Mouse (Mus musculus): ENCODE results near the gene Slc36a3.

- TF ChIP-seq POLR2A (IDR thresholded peaks at IDR 0.05; ENCODE audit: borderline replicate concordance, extremely low read depth, insufficient read depth, insufficient read length, poor library complexity, severe bottlenecking) = no peak
- TF ChIP-seq CTCF (IDR thresholded peaks at IDR 0.05; ENCODE audit: borderline replicate concordance, extremely low read depth, insufficient read depth, insufficient read length) = no peak
Observed at GRCm38 (mm10) chr11:55147423-55147822, 4.1 kb downstream of the Slc36a3 start.

All from brain, embryonic 14.5 days (tissue).